Mouse (Mus musculus) heart, embryonic 16.5 days (tissue): Measurements from ENCODE around the gene Adamts4. TPM values are rescaled to one million over a fixed set of nuclear protein-coding genes. Genes with fewer than 3 reads are reported as not detected.

Experiments
- ATAC-seq: fragments of 200-750 bp; cut with Nextera tagmentation; replicated peaks from 2 replicates; pipeline ENCODE4 v1.8.0; 2017; ENCODE audit warnings: moderate number of reproducible peaks; ENCODE audit not compliant: insufficient read depth, low FRiP score; ENCODE audit errors: extremely low read depth
- H3K27ac ChIP-seq: fragments of 300-500 bp; sonication (generic); 2 replicates; pipeline ENCODE4 v1.5.1; 2014; ENCODE audit warnings: mild to moderate bottlenecking, low read length, control low read depth, moderate library complexity
- H3K27me3 ChIP-seq: fragments of 300-500 bp; sonication (generic); 2 replicates; pipeline ENCODE4 v1.6.1; 2014; ENCODE audit warnings: low read length, mixed read lengths; ENCODE audit not compliant: control insufficient read depth, insufficient read depth
- H3K36me3 ChIP-seq: fragments of 300-500 bp; sonication (generic); 2 replicates; pipeline ENCODE4 v1.6.1; 2014; ENCODE audit not compliant: control insufficient read depth, insufficient read depth
- H3K4me1 ChIP-seq: fragments of 300-500 bp; sonication (generic); 2 replicates; pipeline ENCODE4 v1.6.1; 2014; ENCODE audit warnings: low read length, mixed read lengths; ENCODE audit not compliant: control insufficient read depth, insufficient read depth
- H3K4me2 ChIP-seq: fragments of 300-500 bp; sonication (generic); 2 replicates; pipeline ENCODE4 v1.6.1; 2014; ENCODE audit warnings: low read depth, mild to moderate bottlenecking, control low read depth, low read length
- H3K4me3 ChIP-seq: fragments of 300-500 bp; sonication (generic); 2 replicates; pipeline ENCODE4 v1.5.1; 2014; ENCODE audit warnings: mild to moderate bottlenecking, control low read depth, low read length
- H3K9ac ChIP-seq: fragments of 300-500 bp; sonication (generic); 2 replicates; pipeline ENCODE4 v1.6.1; 2014; ENCODE audit warnings: low read length, control low read depth
- H3K9me3 ChIP-seq: fragments of 300-500 bp; sonication (generic); replicated peaks from 2 replicates; pipeline ENCODE4 v1.6.1; 2016; ENCODE audit warnings: low read length; ENCODE audit not compliant: control insufficient read depth
- WGBS: fragments of 180-500 bp; shearing (Covaris S2); extraction: QIAGEN DNeasy Blood & Tissue Kit; methylation state at CpG from one replicate; pipeline ENCODE4 v1.1.7; 2014; 5-methylcytosine and 5-hydroxymethylcytosine counted together
- polyA plus RNA-seq: library from polyadenylated mRNA; unstranded; fragments of >200 nt; fragmentation: Nextera tagmentation; extraction: Ambion mirVana; gene quantifications from 2 replicates; pipeline ENCODE4 v1.2.1, GENCODE M21; 2015

Adamts4 gene
- polyA plus RNA-seq, 1 experiment from 2014 or later: 4.4 TPM

DNA sequence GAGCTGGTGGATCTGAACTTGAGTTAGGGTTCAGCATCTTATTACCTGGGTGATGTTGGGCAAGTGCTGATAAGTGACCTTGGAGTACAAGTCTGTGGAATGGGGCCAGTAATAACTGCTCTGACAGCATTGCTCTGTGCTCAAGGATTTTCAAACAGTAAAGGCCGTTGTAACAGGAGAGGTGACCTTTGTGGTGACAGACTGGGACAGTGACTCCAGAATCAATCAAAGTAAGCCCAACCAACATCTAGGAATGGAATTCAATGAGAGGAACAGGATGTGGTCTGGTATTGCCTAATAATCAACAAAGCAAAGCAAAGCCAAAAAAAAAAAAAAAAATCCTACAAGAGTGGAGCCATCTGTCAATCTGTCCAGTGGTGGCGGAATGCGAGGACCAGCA, 10.1 kb downstream of the Adamts4 start:
- Histone ChIP-seq H3K27ac (no peak overlapping the region), H3K9ac (no peak overlapping the region), H3K4me3 (no peak overlapping the region), H3K9me3 (no peaks in the 10 kb centered on the region), H3K4me1 (peaks cover 25% of the 10 kb centered on the region), H3K27me3 (no peaks in the 10 kb centered on the region), H3K4me2 (no peak overlapping the region), H3K36me3 (no peaks in the 10 kb centered on the region)
- ATAC-seq: no peak
- 67% methylated on average over 3 of the region's 3 CpGs for WGBS

DNA sequence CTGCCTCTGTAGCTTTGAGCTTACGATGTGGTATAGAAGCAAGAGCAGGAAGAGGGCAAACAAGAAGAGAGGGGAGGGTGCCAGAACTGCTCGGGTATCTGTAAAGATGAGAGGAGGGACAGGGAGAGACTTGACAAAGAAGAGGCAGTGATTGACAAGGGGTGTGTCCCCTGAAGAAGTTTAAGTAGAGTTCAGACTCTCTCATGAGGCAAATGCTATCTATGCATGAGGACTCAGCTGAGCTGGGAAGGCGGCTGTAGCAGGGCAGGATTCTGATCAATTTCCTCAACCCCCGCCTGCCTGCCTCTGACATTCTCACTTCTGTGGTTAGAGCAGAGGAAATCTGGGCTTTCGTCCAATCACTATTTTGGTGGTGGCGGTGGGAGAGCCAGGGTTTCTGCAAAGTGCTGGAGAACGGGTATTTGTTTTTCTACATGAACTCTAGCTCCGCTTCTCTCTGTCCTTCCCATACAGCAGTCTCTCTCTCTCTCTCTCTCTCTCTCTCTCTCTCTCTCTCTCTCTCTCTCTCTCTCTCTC, 12.4 kb downstream of the Adamts4 start:
- Histone ChIP-seq H3K4me3 (peak overlapping the region; percentile 33), H3K9ac (peak overlapping the region; percentile 70), H3K9me3 (no peaks in the 10 kb centered on the region), H3K36me3 (no peaks in the 10 kb centered on the region), H3K27ac (peak overlapping the region; percentile 92), H3K4me1 (peaks cover 25% of the 10 kb centered on the region), H3K27me3 (no peaks in the 10 kb centered on the region), H3K4me2 (peak overlapping the region; percentile 68)
- 1% methylated on average over 8 of the region's 8 CpGs for WGBS
- ATAC-seq: peak; percentile 78

- Histone ChIP-seq H3K4me3 (peak overlapping the region; percentile 33; the same call in 1 of the 2 replicates), H3K27me3 (no peaks in the 10 kb centered on the region), H3K36me3 (no peaks in the 10 kb centered on the region)
Measured at GRCm38 (mm10) chr1:171263185-171263611, 13.0 kb downstream of the Adamts4 start.

GRCm38 (mm10) chr1:171263666-171264461, 13.6 kb downstream of the Adamts4 start:
- no peak for ATAC-seq
- Histone ChIP-seq H3K27me3 (no peaks in the 10 kb centered on the region), H3K4me2 (peak overlapping the region; percentile 68), H3K9ac (peak overlapping the region; percentile 30; the same call in 1 of the 2 replicates), H3K4me3 (no peak overlapping the region; the same call in 1 of the 2 replicates), H3K36me3 (no peaks in the 10 kb centered on the region), H3K4me1 (peaks cover 23% of the 10 kb centered on the region), H3K9me3 (no peaks in the 10 kb centered on the region), H3K27ac (peak overlapping the region; percentile 92)
- 69% methylated on average over 3 of the region's 3 CpGs for WGBS

More at GRCm38 (mm10) chr1:171263185-171263611, 13.0 kb downstream of the Adamts4 start:
- peak overlapping the region; percentile 68 for H3K4me2 ChIP-seq
- no peak overlapping the region; the same call in 1 of the 2 replicates for H3K9ac ChIP-seq
- peak; percentile 88 for ATAC-seq
- H3K4me1 ChIP-seq: peaks cover 25% of the 10 kb centered on the region
- 0% methylated on average over 2 of the region's 2 CpGs for WGBS
- H3K9me3 ChIP-seq: no peaks in the 10 kb centered on the region
- H3K27ac ChIP-seq: peak overlapping the region; percentile 92

- no peak overlapping the region for H3K4me2 ChIP-seq
- 39% methylated on average over 4 of the region's 4 CpGs for WGBS
Measured at GRCm38 (mm10) chr1:171265971-171266744, 15.9 kb downstream of the Adamts4 start.

GRCm38 (mm10) chr1:171268341-171268740, 18.1 kb downstream of the Adamts4 start:
- no peak overlapping the region for H3K4me3 ChIP-seq
- peaks cover 23% of the 10 kb centered on the region for H3K4me1 ChIP-seq
- no peak overlapping the region for H3K27ac ChIP-seq
- no peaks in the 10 kb centered on the region for H3K9me3 ChIP-seq
- peaks cover 12% of the 10 kb centered on the region for H3K36me3 ChIP-seq
- ATAC-seq: no peak
- no peaks in the 10 kb centered on the region for H3K27me3 ChIP-seq
- 66% methylated on average over 1 of the region's 1 CpGs for WGBS
- no peak overlapping the region for H3K9ac ChIP-seq
- H3K4me2 ChIP-seq: no peak overlapping the region

More at GRCm38 (mm10) chr1:171265971-171266744, 15.9 kb downstream of the Adamts4 start:
- ATAC-seq: no peak
- no peaks in the 10 kb centered on the region for H3K9me3 ChIP-seq
- peak overlapping the region; percentile 18; the same call in 1 of the 2 replicates for H3K27ac ChIP-seq
- H3K4me1 ChIP-seq: peaks cover 26% of the 10 kb centered on the region
- no peak overlapping the region for H3K4me3 ChIP-seq
- H3K27me3 ChIP-seq: no peaks in the 10 kb centered on the region
- no peaks in the 10 kb centered on the region for H3K36me3 ChIP-seq
- peak overlapping the region; percentile 11; the same call in 1 of the 2 replicates for H3K9ac ChIP-seq

- Histone ChIP-seq H3K9me3 (no peaks in the 10 kb centered on the region), H3K36me3 (peaks cover 25% of the 10 kb centered on the region), H3K9ac (peak within 1 kb of the TSS; percentile 95), H3K27ac (peak within 1 kb of the TSS; percentile 73), H3K4me1 (peaks cover 16% of the 10 kb centered on the region), H3K4me2 (peak within 1 kb of the TSS; percentile 100), H3K4me3 (peak within 1 kb of the TSS; percentile 93), H3K27me3 (no peaks in the 10 kb centered on the region)
- peak; percentile 95 for ATAC-seq
- WGBS: 4% methylated on average over 36 of the region's 36 CpGs
Measured at GRCm38 (mm10) chr1:171269848-171270572, 19.8 kb downstream of the Adamts4 start, which contains the start of gene B4galt3. B4galt3 (plus strand) TSS chr1:171270328.

DNA sequence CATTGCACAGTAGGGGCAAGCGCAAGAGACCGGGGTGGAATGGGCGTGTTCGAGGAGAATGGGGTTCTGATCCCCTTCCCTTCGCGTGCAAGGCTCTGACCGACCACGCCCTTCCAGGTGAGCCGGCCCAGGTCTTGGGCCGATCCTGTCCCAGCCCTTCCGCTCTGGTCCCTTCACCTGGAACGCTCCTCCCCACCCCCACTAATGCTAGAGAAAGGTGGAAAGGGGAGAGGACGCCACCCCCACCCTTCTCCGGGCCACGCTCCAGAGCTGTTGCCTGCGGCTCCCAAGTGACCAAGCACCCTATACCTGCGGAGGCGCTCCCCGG, 20.3 kb downstream of the Adamts4 start:
- WGBS: under 1% methylated on average over 19 of the region's 19 CpGs
- Histone ChIP-seq H3K27me3 (no peaks in the 10 kb centered on the region), H3K27ac (peak overlapping the region; percentile 73), H3K9me3 (no peaks in the 10 kb centered on the region), H3K9ac (peak overlapping the region; percentile 95), H3K4me2 (peak overlapping the region; percentile 100), H3K4me1 (peaks cover 16% of the 10 kb centered on the region), H3K36me3 (peaks cover 30% of the 10 kb centered on the region), H3K4me3 (peak overlapping the region; percentile 93)
- ATAC-seq: peak; percentile 61
